Mouse (Mus musculus) skeletal muscle tissue, postnatal 0 days (tissue): ENCODE results near the gene Zfy1. TPM values are rescaled to one million over a fixed set of nuclear protein-coding genes. Genes with fewer than 3 reads are reported as not detected.

Experiments
- polyA plus RNA-seq: library from polyadenylated mRNA; unstranded; fragments of >200 nt; fragmentation: Nextera tagmentation; extraction: Ambion mirVana; gene quantifications from 2 replicates; pipeline ENCODE4 v1.2.1, GENCODE M21; 2015

Gene Zfy1
- polyA plus RNA-seq, result not detected in 2 replicates

GRCm38 (mm10) chrY:797309-797708 lies at the start of gene Zfy1:
Zfy1 (minus strand) TSS chrY:797409.

GRCm38 (mm10) chrY:818396-818795 lies 21.2 kb upstream of the Zfy1 start, which contains the start of gene Uba1y:
Uba1y (plus strand) TSS chrY:818649.

Other genes starting within 250 kb of the Zfy1 start
- not detected in 2 replicates for gene Uba1y, start 21.2 kb upstream of the Zfy1 start, polyA plus RNA-seq
- 6.0 and 6.3 TPM in 2 replicates for gene Kdm5d, start 100.4 kb upstream of the Zfy1 start, polyA plus RNA-seq
- gene Eif2s3y, start 213.1 kb upstream of the Zfy1 start, polyA plus RNA-seq, result 54.9 and 56.6 TPM in 2 replicates